Mouse (Mus musculus) limb, embryonic 13.5 days (tissue): ENCODE measurements at regions not wholly inside any gene's neighbourhood (a gene's known extent, or its start where the extent isn't known, plus 50 kb on each side); places are given as distances from the start of the nearest gene placed in this dataset.

ENCODE experiments used
- ATAC-seq: fragments of 200-750 bp; cut with Nextera tagmentation; 2 replicates; pipeline ENCODE4 v1.8.0; 2017; ENCODE audit warnings: low read depth, moderate number of reproducible peaks, moderate TSS enrichment; ENCODE audit not compliant: low FRiP score
- H3K27ac ChIP-seq: fragments of 300-500 bp; sonication (generic); 2 replicates; pipeline ENCODE4 v1.5.1; 2015; ENCODE audit warnings: inconsistent platforms, mild to moderate bottlenecking, moderate library complexity
- H3K27me3 ChIP-seq: fragments of 300-500 bp; sonication (generic); 2 replicates; pipeline ENCODE4 v1.6.1; 2015; ENCODE audit warnings: mild to moderate bottlenecking, inconsistent platforms
- H3K36me3 ChIP-seq: fragments of 300-500 bp; sonication (generic); 2 replicates; pipeline ENCODE4 v1.6.1; 2015; ENCODE audit warnings: inconsistent platforms, mild to moderate bottlenecking, moderate library complexity
- H3K4me1 ChIP-seq: fragments of 300-500 bp; sonication (generic); 2 replicates; pipeline ENCODE4 v1.6.1; 2015; ENCODE audit warnings: inconsistent platforms
- H3K4me2 ChIP-seq: fragments of 300-500 bp; sonication (generic); replicated peaks from 2 replicates; pipeline ENCODE4 v1.6.1; 2015; ENCODE audit warnings: inconsistent platforms, mild to moderate bottlenecking, moderate library complexity
- H3K4me3 ChIP-seq: fragments of 300-500 bp; sonication (generic); 2 replicates; pipeline ENCODE4 v1.5.1; 2015; ENCODE audit warnings: moderate library complexity, mild to moderate bottlenecking, inconsistent platforms
- H3K9ac ChIP-seq: fragments of 300-500 bp; sonication (generic); 2 replicates; pipeline ENCODE4 v1.6.1; 2015; ENCODE audit warnings: mild to moderate bottlenecking, inconsistent platforms
- H3K9me3 ChIP-seq: fragments of 300-500 bp; sonication (generic); 2 replicates; pipeline ENCODE4 v1.6.1; 2016; ENCODE audit warnings: inconsistent platforms
- WGBS: fragments of 180-500 bp; shearing (Covaris S2); methylation state at CpG from one replicate; pipeline ENCODE4 v1.1.7; 2015; 5-methylcytosine and 5-hydroxymethylcytosine counted together

- H3K36me3 ChIP-seq = no peaks in the 10 kb centered on the region
- H3K27me3 ChIP-seq = no peaks in the 10 kb centered on the region
- H3K4me1 ChIP-seq = no peaks in the 10 kb centered on the region
- no peak for ATAC-seq
- H3K4me2 ChIP-seq = no peak overlapping the region
- 79% methylated on average over 2 of the region's 2 CpGs for WGBS
- H3K9ac ChIP-seq = no peak overlapping the region
- H3K4me3 ChIP-seq = no peak overlapping the region
- H3K27ac ChIP-seq = no peak overlapping the region
- no peaks in the 10 kb centered on the region for H3K9me3 ChIP-seq
These were observed 202.0 kb downstream of the Vgll3 start for GRCm38 (mm10) chr16:66017040-66017439.

GRCm38 (mm10) chr16:66023397-66023796 is 208.3 kb downstream of the Vgll3 start:
- WGBS = 53% methylated on average over 2 of the region's 2 CpGs
- Histone ChIP-seq H3K36me3 (no peaks in the 10 kb centered on the region), H3K4me2 (no peak overlapping the region), H3K4me3 (no peak overlapping the region), H3K27ac (no peak overlapping the region), H3K27me3 (no peaks in the 10 kb centered on the region), H3K4me1 (no peaks in the 10 kb centered on the region), H3K9ac (no peak overlapping the region), H3K9me3 (no peaks in the 10 kb centered on the region)
- no peak for ATAC-seq
